Mouse (Mus musculus) heart, embryonic 14.5 days (tissue): ENCODE data around the gene Adcy7. TPM values are rescaled to one million over a fixed set of nuclear protein-coding genes. Genes with fewer than 3 reads are reported as not detected.

Experiments used
- ATAC-seq: fragments of 200-750 bp; cut with Nextera tagmentation; 2 replicates; pipeline ENCODE4 v1.8.0; 2017; ENCODE audit warnings: low read depth, moderate TSS enrichment; ENCODE audit not compliant: insufficient number of reproducible peaks, insufficient read depth, low FRiP score
- H3K27ac ChIP-seq, 2 experiments: fragments of 200-500 bp in 1 of 2; fragments of 300-500 bp in 1 of 2; sonication (generic) in 1 of 2; replicated peaks in 1 of 2; 2 replicates each; pipeline ENCODE4 v1.5.1; 2012 to 2014; ENCODE audit warnings: low read depth in 2 of 2, low read length in 2 of 2, control low read depth in 1 of 2, mild to moderate bottlenecking in 1 of 2, mixed read lengths in 1 of 2; ENCODE audit not compliant: control insufficient read depth in 1 of 2, insufficient read depth in 1 of 2
- H3K27me3 ChIP-seq: fragments of 300-500 bp; sonication (generic); 2 replicates; pipeline ENCODE4 v1.6.1; 2014; ENCODE audit warnings: mild to moderate bottlenecking, low read length, control low read depth; ENCODE audit not compliant: control insufficient read depth, insufficient read depth
- H3K36me3 ChIP-seq: fragments of 300-500 bp; sonication (generic); 2 replicates; pipeline ENCODE4 v1.6.1; 2014; ENCODE audit warnings: mild to moderate bottlenecking, control low read depth, low read length, mixed read lengths; ENCODE audit not compliant: control insufficient read depth, insufficient read depth
- H3K4me1 ChIP-seq, 2 experiments: fragments of 200-500 bp in 1 of 2; fragments of 300-500 bp in 1 of 2; sonication (generic) in 1 of 2; 2 replicates each; pipeline ENCODE4 v1.6.1; 2012 to 2014; ENCODE audit warnings: low read length in 2 of 2, control low read depth in 1 of 2, mixed read lengths in 1 of 2; ENCODE audit not compliant: control insufficient read depth in 2 of 2, insufficient read depth in 2 of 2
- H3K4me2 ChIP-seq: fragments of 300-500 bp; sonication (generic); 2 replicates; pipeline ENCODE4 v1.6.1; 2014; ENCODE audit warnings: mild to moderate bottlenecking, low read length
- H3K4me3 ChIP-seq, 2 experiments: fragments of 200-500 bp in 1 of 2; fragments of 300-500 bp in 1 of 2; sonication (generic) in 1 of 2; 2 replicates each; pipeline ENCODE4 v1.5.1; 2012 to 2014; ENCODE audit warnings: low read length in 2 of 2, mild to moderate bottlenecking in 2 of 2, control low read depth in 1 of 2, low read depth in 1 of 2, moderate library complexity in 1 of 2; ENCODE audit not compliant: control insufficient read depth in 1 of 2, insufficient read depth in 1 of 2
- H3K9ac ChIP-seq: fragments of 300-500 bp; sonication (generic); 2 replicates; pipeline ENCODE4 v1.6.1; 2014; ENCODE audit warnings: mild to moderate bottlenecking, low read length
- H3K9me3 ChIP-seq: fragments of 300-500 bp; sonication (generic); 2 replicates; pipeline ENCODE4 v1.6.1; 2016; ENCODE audit warnings: low read length, control low read depth; ENCODE audit not compliant: control insufficient read depth
- WGBS: fragments of 180-500 bp; shearing (Covaris S2); extraction: QIAGEN DNeasy Blood & Tissue Kit; methylation state at CpG from one replicate; pipeline ENCODE4 v1.1.7; 2014; 5-methylcytosine and 5-hydroxymethylcytosine counted together
- polyA plus RNA-seq: library from polyadenylated mRNA; unstranded; fragments of >200 nt; fragmentation: Nextera tagmentation; extraction: Ambion mirVana; gene quantifications from 2 replicates; pipeline ENCODE4 v1.2.1, GENCODE M21; 2014

The Adcy7 gene
- polyA plus RNA-seq, 1 experiment from 2014 or later, result 3.2 TPM

DNA sequence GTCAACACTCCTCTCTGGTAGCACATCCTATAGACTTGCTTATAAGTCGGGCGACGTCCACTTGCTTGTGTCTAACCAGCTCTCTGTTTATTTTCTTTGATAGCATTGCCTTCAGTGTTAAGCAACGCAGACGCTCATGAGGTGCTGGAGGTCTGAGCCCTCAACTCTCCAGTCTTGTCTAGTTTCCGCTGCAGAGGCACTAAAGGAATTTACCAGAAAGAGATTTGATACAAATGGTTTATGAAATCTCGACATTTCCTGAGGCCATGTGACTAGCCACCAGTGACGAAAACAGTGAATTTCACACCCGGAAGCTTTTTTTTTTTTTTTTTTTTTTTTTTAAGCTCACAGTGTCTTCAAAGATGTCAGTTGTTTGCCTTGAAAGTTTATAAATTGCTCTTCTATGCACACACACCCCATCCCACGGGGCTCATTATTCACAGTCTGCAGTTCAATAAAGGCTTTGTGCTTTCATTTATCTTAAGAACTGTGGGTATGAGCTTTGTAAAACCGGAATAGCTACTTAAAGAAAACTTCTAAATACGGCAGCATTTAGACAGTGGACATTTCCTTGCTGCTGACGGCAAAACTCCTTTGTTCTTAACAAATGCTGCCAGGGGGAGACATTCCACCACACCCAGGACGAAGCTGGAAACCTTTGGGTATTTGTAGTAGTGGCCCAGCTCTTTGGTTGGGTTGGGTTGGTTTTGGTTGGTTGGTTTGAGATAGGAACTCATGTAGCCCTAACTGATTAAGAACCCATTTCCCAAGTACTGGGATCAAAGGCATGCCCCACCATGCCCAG is 9.2 kb upstream of the Adcy7 start:
- Histone ChIP-seq H3K4me1 (peaks cover 7 to 15% of the 10 kb centered on the region in 2 experiments; a peak in 3 of 4 replicates), H3K9ac (no peak overlapping the region), H3K4me3 (no peak overlapping the region), H3K4me2 (no peak overlapping the region), H3K27ac (no peak overlapping the region), H3K27me3 (no peaks in the 10 kb centered on the region), H3K36me3 (peaks cover 13% of the 10 kb centered on the region; the same call in 1 of the 2 replicates), H3K9me3 (no peaks in the 10 kb centered on the region)
- 56% methylated on average over 14 of the region's 14 CpGs for WGBS
- ATAC-seq, result no peak

DNA sequence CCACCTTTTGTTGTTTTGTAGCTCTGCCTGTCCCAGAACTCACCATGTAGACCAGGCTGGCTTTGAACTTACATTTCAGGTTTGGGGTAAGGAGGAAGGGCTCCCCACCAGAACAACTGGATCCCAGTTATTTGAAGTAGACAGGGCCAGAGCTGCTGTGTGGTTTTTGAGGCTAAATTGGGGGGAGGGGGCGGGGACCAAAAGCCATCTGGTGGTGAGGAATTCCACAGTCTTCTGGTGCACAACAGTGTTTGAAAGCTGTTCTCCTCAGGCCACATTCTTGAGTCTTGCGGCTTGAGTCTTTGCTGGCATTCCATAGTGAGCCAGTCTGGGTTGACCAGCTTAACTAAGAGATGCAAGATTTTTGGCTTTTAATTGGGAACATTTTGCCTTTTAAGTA is 6.7 kb upstream of the Adcy7 start:
- ATAC-seq, result no peak
- Histone ChIP-seq H3K27me3 (no peaks in the 10 kb centered on the region), H3K9me3 (no peaks in the 10 kb centered on the region), H3K36me3 (no peaks in the 10 kb centered on the region), H3K9ac (no peak overlapping the region), H3K4me2 (no peak overlapping the region), H3K4me3 (no peak overlapping the region), H3K4me1 (peaks cover 7 to 13% of the 10 kb centered on the region in 2 experiments; a peak in 3 of 4 replicates), H3K27ac (no peak overlapping the region)
- 6% methylated on average over 2 of the region's 2 CpGs for WGBS

DNA sequence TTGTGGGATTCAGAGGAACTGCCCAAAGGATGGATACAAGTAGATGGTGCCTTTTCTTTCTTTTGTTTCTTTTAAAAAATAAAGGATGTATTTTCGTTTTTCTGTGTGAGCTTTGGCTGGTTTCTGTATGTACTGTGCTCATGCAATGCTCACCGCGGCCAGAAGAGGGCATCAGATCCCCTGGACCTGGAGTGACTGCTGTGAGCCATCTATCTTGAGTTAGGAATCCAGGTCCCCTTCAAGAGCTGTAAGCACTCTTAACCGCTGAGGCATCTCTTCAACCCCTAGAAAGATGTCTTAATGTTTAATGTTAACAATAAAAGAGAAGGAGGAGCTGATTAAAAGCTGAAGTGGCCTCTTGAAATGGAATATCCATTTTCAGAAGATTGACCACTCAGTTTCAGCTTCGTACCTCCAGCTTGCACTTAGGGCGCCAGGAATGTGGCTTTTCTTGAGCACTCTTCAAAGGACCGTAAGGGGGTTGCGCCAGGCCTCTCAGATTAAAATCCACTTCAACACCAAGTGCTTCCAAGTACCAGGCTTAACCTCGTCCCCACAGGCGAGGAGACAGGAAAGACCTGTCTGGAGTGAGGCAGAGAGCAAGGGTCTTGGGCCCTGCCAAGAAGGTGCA is 5.9 kb upstream of the Adcy7 start:
- Histone ChIP-seq H3K36me3 (no peaks in the 10 kb centered on the region), H3K9ac (no peak overlapping the region), H3K4me3 (no peak overlapping the region), H3K9me3 (no peaks in the 10 kb centered on the region), H3K4me2 (no peak overlapping the region), H3K27ac (no peak overlapping the region), H3K27me3 (no peaks in the 10 kb centered on the region), H3K4me1 (peaks cover 7 to 8% of the 10 kb centered on the region in 2 experiments; a peak in 3 of 4 replicates)
- no peak for ATAC-seq
- 19% methylated on average over 10 of the region's 10 CpGs for WGBS

DNA sequence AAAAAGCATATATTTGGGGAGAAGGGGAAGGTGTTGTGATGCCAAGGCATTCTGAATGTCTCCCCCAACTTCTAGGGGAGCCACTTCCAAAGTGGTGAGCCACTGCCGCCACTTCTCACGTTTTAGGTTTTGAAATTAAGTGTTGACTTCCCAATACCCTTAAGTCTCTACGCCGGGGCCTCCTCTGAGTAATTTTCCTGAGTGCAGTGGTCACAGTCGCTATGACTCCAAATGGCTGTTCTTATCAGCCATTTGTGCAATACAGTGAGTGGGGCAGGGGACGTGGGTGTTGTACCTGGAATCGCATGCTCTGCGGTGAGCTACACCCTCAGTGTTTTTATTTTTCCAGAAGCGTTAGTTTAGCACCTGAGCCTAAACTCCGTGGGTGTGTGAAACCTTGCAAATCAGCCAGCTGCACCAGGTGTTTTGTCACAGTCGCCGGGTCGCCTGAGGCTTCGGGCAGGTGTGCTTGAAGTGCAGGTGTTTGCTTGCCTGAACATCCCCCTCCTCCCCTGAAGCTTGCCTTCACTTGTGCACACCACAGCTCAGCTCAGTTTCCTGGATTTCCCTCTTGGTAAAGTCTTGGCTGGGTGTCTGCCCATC is 5.3 kb upstream of the Adcy7 start:
- 74% methylated on average over 14 of the region's 14 CpGs for WGBS
- H3K4me2 ChIP-seq, result no peak overlapping the region

DNA sequence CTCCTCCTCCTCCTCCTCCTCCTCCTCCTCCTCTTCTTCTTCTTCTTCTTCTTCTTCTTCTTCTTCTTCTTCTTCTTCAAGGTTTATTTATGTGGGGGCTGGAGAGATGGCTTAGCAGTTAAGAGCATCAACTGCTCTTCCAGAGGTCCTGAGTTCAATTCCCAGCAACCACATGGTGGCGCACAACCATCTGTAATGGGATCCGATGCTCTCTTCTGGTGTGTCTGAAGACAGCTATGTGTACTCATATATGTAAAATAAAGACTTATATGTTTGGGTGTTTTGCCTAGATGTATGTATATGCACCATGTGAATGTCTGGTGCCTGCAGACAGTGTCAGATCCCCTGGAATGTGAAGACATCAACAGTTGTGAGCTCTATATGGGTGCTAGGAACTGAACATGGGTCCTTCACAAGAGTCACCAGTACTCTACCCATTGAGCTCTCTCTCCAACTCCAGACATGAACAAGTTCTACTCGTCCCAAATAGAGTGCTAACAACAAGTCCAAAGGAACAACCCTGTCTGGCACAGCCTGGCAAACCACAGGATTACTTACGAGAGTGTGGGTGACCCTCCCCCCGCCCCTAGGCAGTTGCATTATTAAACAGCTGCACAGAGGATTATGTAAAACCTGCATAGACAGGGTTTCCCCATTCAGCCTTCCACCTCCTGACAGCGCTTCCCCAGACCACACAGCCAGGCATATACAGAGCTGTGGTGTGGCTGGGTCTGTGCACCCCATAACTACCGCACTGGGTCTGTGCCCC is 2.9 kb upstream of the Adcy7 start:
- no peak overlapping the region for H3K9ac ChIP-seq
- H3K27ac ChIP-seq, result no peak overlapping the region
- H3K9me3 ChIP-seq, result no peaks in the 10 kb centered on the region
- peaks cover 13% of the 10 kb centered on the region for H3K27me3 ChIP-seq
- H3K4me3 ChIP-seq, result no peak overlapping the region
- no peaks in the 10 kb centered on the region for H3K36me3 ChIP-seq
- 64% methylated on average over 7 of the region's 7 CpGs for WGBS
- ATAC-seq, result no peak
- H3K4me2 ChIP-seq, result no peak overlapping the region
- H3K4me1 ChIP-seq, result peaks cover 3 to 14% of the 10 kb centered on the region in 2 experiments

More for the DNA sequence above, 5.3 kb upstream of the Adcy7 start:
- Histone ChIP-seq H3K27me3 (no peaks in the 10 kb centered on the region), H3K36me3 (no peaks in the 10 kb centered on the region), H3K4me3 (no peak overlapping the region), H3K4me1 (peaks cover 6 to 7% of the 10 kb centered on the region in 2 experiments; a peak in 3 of 4 replicates), H3K9ac (no peak overlapping the region), H3K27ac (no peak overlapping the region), H3K9me3 (no peaks in the 10 kb centered on the region)
- no peak for ATAC-seq

DNA sequence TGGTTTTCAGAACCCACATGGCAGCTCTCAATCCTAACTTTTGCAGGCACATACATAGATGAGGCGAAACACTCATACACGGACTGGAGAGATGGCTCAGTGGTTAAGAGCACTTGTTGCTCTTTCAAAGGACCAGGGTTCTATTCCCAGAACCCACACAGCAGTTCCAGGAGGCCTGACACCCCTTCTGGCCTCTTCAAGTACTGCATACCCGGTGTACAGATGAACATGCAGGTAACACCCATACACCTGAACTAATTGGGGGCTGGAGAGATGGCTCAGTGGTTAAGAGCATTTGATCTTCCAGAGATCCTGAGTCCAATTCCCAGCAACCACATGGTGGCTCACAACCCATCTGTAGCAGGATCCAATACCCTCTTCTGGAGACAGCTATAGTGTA is 2.1 kb upstream of the Adcy7 start:
- Histone ChIP-seq H3K9me3 (no peaks in the 10 kb centered on the region), H3K4me3 (no peak overlapping the region), H3K27me3 (peaks cover 13% of the 10 kb centered on the region), H3K36me3 (no peaks in the 10 kb centered on the region), H3K27ac (no peak overlapping the region), H3K4me2 (no peak overlapping the region), H3K4me1 (peaks cover 3 to 14% of the 10 kb centered on the region in 2 experiments), H3K9ac (no peak overlapping the region)
- WGBS, result 69% methylated on average over 3 of the region's 3 CpGs
- no peak for ATAC-seq

DNA sequence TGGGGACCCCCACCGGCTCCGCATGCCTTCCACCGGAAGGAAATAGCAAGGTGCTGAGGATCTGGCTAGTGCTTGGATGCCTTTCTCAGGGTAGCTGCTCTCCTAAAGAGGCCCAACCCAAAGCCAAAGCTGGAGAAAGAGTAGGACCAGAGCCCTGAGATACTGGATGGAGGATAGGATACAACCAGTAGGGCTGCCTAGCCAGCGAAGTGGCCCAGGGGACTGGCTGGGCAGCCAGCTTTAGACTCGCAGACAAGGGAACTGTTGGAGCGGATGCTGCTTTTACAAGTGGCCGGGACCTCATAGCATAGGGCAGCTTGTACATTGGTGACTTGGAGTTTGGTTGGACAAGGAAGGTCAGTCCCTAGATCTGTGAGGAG is 838 bp downstream of the Adcy7 start:
- peaks cover 0 to 10% of the 10 kb centered on the region in 2 experiments; a peak in 3 of 4 replicates for H3K4me1 ChIP-seq
- H3K27me3 ChIP-seq, result peaks cover 16% of the 10 kb centered on the region
- peak overlapping the region; percentile 94 for H3K4me2 ChIP-seq
- 76% methylated on average over 7 of the region's 7 CpGs for WGBS
- H3K27ac ChIP-seq, result no peak overlapping the region
- H3K36me3 ChIP-seq, result no peaks in the 10 kb centered on the region
- peak overlapping the region; percentile 72; the same call in 1 of the 2 replicates for H3K9ac ChIP-seq
- no peak for ATAC-seq
- no peaks in the 10 kb centered on the region for H3K9me3 ChIP-seq
- H3K4me3 ChIP-seq, result peak overlapping the region in 1 of 2 experiments; percentile 47; a peak in 2 of 4 replicates
